Mouse (Mus musculus) cerebellum, adult 11 months (tissue): ENCODE measurements at regions not wholly inside any gene's neighbourhood (a gene's known extent, or its start where the extent isn't known, plus 50 kb on each side); places are given as distances from the start of the nearest gene placed in this dataset.

Experiments
- DNase-seq: peaks from one replicate; pipeline ENCODE4 v3.0.0; 2022

GRCm38 (mm10) chrX:99415701-99416100 is 55.4 kb downstream of the Pja1 start:
- DNase-seq: no peak

DNA sequence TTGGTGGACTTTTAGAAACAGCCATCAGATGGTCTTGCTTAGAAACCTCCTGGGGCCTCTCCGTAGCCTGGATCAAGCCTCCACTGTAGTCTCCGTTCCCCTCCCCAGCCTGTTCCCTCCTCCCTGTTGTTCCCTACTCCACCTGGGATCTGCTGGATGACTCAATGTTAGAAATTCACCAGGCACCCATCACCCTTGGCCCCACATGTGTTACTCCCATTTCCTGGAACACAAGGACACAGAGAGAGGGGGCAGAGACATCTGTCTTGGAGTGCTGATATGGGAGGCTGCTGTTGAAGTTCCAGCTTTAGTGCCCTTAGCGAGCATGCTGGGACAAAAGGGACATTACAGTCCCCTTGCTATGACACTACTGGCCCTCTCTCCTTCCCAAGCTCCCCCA is 60.1 kb downstream of the Pja1 start:
- no peak for DNase-seq

GRCm38 (mm10) chrX:99409858-99410257 is 61.2 kb downstream of the Pja1 start:
- no peak for DNase-seq

DNA sequence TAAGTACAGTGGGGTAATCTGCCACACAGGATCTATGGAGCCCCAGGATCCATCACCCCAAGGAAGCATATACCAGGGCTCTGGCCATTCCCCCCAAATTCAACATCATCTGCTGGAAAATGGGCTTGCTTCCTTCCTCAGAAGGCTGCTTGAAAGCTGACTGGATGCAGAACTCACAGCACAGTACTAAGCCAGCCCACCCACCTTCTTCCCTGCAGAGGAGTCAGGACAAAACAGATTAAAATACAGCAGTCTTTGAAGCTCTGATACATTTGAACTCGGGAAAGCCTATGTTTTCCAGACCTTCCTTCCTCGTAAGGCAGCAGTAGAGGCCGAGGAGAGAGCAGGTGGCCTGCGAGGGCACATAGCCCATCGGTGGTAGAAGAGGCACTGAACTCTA is 61.7 kb downstream of the Pja1 start:
- no peak for DNase-seq

GRCm38 (mm10) chrX:99408804-99409203 is 62.3 kb downstream of the Pja1 start:
- DNase-seq: no peak

DNA sequence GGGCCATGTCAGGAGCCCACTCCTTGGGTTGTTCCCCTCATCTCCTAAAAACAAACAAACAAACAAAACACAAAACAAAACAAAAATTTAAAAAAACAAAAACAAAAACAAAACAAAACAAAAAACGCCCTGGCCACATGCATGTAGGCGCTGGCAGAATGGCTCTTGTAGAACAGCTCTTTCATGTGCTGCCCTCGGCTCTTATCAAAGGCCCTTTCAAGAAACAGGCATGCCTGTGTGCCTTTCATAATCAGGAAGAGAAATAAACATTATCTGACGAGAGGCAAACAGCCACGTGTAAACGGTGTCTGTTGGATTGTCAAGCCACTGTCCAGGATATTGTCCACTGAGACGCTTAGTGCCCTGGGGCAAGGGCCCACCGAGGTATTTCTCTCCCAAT is 65.2 kb downstream of the Pja1 start:
- DNase-seq: no peak

- DNase-seq: no peak
These were observed 67.4 kb downstream of the Pja1 start for GRCm38 (mm10) chrX:99403521-99404149.

DNA sequence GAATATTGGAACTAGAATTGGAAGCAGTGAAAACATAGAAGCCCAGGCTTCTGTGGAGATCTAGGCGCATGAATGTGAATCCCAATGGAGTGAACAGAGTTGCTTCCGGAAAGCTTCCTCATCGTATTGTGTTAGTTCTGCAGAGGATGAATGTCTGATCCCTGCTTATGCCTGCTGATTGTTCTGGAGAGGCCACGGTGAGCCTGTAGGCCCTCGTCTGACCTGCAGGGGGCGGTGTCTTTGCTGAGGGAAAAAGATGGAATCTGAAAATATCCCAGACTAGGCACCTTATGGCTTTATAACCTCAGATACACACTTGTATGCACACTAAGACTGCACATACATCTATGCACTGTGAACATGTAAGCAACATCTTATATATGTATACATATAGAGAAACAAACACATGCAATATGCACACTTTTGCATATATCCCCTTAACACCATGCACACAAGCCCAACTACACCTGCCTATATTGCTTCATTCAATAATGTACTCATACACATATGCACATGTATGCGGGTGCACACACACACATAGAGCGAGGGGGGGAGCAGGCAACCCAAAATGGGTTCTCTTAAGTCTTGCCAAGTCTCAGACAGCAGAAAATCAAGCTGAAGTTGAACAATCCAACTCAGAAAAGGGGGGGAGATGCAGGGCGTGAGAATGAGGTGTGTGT is 68.1 kb downstream of the Pja1 start:
- peak; percentile 13 for DNase-seq

DNA sequence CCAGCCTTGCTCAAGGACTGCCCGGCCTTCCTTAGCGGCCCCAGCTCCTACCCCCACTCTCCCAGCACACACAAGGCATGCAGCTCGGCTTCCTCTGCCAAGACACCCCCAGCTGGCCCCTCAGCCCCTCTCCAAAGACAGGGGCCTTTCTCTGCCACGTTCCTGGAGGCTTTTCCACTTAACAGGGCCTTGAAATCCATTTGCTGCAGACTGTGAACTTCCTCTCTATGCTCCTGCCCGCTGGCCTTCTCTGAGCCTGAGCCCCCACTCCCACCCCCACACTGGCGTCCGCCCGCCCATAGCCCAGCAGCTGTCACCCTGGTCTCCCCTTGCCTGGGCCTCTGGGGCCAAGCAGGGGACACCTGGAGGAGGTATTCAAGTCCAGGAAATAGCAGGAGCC is 73.7 kb downstream of the Pja1 start:
- no peak for DNase-seq

GRCm38 (mm10) chrX:99396180-99396579 is 74.9 kb downstream of the Pja1 start:
- no peak for DNase-seq

GRCm38 (mm10) chrX:99395067-99395466 is 76.0 kb downstream of the Pja1 start:
- DNase-seq: no peak

- DNase-seq: no peak
These were observed 79.4 kb downstream of the Pja1 start for GRCm38 (mm10) chrX:99391628-99392027.

GRCm38 (mm10) chrX:99390462-99390838 is 80.6 kb downstream of the Pja1 start:
- no peak for DNase-seq

DNA sequence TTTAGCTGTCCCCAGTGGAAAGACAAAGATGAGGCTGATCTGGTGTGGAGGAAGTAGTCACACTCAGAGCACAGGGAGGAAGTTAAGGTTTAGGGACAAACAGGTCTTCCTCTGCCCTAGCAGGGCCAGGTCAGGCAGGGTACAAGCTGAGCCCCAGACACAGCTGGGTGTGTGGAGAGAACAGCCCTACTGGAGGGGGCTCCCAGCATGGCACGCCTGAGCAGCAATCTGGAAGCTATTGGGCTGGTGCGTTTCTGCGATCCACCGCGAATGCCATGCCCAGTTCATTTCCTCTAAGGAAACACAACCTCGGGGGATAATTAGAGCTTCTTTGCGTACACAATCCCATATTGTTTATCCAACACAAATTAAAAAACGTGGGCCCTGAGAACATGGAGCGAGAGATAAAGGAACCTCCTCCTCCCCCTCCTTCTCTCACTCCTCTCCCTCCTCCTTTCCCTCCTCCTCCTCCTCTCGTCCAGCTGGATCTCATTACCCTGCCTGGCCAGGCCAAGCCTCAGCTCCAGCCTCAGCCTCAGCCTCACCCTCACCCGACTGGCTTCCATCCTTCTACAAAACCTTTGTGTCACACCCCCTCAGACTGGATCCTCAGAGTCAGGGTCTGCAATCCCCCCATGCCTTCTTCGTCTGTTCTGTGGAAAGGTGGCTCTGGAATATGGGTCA is 81.2 kb downstream of the Pja1 start:
- no peak for DNase-seq

GRCm38 (mm10) chrX:99370711-99371110 is 100.4 kb downstream of the Pja1 start:
- no peak for DNase-seq

GRCm38 (mm10) chrX:99369258-99369900 is 101.7 kb downstream of the Pja1 start:
- DNase-seq: peak; percentile 65

GRCm38 (mm10) chrX:99364072-99364471 is 107.0 kb downstream of the Pja1 start:
- DNase-seq: no peak

DNA sequence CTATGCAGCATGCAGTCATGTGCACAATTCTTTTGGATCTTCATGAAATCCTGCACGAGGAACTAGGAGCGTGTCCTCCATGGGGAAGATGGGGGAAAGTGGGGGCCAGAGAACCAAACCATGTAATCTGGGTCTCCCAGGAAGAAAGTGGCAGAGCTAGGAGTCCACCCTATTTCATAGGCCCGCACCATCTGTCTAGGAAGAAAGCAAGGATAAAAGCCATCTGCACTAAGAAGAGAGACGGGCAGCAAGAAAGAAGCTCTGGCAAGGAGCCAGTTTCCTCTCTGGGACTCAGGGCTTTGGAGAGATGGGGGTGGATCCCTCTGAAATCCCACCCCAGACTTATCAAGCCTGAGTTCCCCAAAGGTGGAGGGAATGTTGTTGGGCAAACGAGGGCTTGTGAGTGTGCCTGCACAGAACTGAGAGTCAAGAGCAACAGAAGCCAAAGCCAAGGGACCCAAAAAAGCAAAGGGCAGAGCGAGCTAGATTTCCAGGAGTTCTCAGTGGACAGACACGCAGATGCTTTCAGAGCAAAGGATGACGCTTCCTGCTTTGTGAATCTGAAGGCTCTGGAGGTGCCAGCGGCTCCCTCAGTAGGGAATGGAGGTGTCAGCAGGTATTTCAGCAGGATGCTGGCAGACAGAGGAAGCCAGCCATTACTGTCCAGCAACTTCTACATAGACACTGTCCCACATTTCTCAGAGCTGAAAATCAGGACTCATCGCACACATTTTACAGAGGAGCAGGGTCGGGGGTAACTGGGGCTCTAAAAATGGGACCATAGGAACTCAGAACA is 110.8 kb downstream of the Pja1 start:
- DNase-seq: peak; percentile 28

- no peak for DNase-seq
These were observed 112.3 kb downstream of the Pja1 start for GRCm38 (mm10) chrX:99358784-99359183.

- DNase-seq: peak; percentile 24
These were observed 112.9 kb downstream of the Pja1 start for GRCm38 (mm10) chrX:99358051-99358617.

GRCm38 (mm10) chrX:99355128-99355527 is 115.9 kb downstream of the Pja1 start:
- DNase-seq: no peak

DNA sequence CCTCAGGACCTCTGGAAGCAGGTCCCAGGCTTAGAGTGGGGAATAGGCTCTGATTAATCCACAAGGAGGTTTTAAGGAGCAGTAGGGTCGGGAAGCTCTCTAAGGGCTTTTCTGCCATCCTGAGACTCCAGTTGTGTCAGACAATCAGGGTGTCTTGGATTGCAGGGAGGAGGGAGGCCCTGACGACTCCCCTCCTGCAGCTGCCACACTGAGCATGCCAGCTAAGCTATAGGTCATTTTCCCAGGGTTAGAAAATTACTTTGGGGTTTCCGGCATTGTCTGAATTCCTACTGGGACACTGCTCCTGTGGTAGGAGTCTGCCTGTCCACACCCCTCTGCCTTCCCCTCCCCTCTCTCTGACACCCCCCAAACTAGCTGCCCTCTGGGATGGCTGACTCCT is 120.8 kb downstream of the Pja1 start:
- no peak for DNase-seq

- DNase-seq: no peak
These were observed 130.8 kb downstream of the Pja1 start for GRCm38 (mm10) chrX:99340223-99340622.
